Mouse (Mus musculus): ENCODE measurements around the gene Mmp28. TPM values are rescaled to one million over a fixed set of nuclear protein-coding genes. Genes with fewer than 3 reads are reported as not detected.

Gene Mmp28
- total RNA-seq, 2 experiments from 2014 or later = 2.9 to 4.0 TPM

- no peak for DNase-seq
Measured at GRCm38 (mm10) chr11:83447612-83448011, 15.3 kb downstream of the Mmp28 start.

- no peak for DNase-seq
Measured at GRCm38 (mm10) chr11:83445001-83445400, 17.9 kb downstream of the Mmp28 start.

DNA sequence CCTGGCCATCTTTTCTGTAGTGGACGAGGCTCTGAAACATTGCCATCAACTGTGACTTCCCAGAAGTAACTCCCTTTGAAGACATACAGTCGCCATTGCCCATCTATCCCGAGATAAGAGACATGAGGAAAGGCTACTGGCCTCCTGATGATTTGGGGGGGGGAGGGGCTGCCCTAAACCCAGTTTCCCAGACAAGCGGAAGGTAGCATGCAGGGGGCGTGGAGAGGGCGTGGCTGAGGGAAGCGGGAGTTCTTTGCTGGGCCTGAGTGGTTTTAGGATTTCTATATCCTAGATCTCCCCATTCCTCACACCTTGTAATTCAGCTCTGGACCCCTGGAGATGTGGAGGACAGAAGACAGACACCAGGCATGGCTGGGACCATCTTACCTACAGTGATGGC, 19.0 kb downstream of the Mmp28 start:
- DNase-seq = no peak

DNA sequence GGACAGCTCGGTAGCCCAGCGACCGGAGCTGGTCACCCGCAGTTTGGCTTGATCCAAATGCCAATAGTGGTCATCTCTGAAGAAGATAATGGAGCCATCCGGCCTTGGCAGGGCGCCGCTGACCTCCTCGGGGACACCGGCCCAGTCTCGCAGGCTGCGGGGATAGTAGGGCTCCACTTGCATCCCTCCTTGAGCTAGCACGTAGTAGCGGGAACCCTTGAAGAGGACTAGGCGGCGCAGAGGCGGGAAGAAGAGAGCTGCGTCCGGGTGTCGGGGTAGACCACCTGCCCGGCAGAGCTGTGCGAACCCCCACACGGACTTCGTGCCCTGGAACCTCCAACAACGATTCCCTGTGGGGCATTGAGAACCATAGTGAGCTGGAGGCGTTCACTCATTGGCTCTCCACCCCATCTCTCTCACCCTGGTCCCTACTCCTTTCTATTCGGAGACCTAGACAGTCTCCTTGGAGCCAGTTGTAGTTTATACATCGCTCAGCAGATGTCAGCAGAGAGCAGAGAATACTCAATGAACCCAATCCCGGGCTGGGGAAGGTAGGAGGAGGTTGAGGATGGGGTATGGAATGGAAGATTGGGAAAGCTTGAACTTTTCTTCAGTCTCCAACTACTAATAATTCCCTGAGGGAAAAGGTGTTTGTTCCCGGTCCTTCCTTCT, 20.1 kb downstream of the Mmp28 start:
- DNase-seq = peak in 1 of 2 experiments; percentile 77

DNA sequence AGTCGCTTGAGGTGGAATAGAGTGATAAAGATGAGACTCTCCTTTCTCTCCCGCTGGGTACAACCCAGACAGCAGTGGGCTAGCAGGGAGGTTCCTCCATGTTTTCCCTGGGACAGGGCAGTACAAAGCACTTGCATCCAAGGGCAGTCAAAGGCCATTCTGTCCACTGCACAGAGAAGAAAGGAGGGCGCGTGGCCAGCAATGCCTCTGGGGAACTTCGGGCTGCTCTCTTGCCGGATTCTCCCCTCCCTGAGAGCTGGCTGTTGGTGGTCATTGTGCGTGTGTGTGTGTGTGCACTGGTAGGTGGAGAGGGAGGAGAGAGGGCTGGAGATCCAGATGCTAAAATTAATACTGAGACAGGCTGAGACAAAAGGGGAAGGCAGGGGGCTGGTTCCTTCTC, 21.6 kb downstream of the Mmp28 start:
- DNase-seq = no peak

- peak; percentile 83 to 86 for DNase-seq
Measured at GRCm38 (mm10) chr11:83440081-83441064, 22.5 kb downstream of the Mmp28 start.

DNA sequence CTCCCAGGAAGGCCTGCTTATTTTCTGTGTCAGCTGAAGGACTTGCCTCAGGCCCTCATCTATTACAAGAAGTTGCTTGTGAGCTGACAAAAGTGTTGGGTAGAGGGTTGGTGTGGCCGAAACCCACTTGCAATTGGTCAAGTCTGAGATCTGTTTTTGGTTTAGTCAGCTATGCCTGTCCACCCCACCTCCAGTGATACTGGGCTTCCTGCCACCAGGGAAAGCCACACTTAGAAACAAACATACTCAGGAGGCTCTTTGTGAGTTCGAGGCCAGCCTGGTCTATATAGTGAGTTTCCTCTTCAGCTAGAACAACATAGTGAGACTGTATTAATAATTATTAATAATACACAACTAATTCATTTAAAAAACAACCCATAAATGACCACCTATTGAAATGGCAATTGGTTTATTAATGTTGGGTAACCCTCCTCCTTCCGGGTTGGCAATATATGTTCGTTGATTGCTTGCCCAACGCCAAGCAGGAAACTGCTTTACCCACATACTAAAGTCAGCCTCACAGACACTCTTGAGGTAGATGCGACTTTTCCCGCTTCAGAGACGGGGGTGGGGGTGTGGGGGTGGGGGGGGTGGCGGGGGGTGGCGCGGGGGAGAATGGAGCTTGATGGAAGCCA, 23.3 kb downstream of the Mmp28 start:
- no peak for DNase-seq

DNA sequence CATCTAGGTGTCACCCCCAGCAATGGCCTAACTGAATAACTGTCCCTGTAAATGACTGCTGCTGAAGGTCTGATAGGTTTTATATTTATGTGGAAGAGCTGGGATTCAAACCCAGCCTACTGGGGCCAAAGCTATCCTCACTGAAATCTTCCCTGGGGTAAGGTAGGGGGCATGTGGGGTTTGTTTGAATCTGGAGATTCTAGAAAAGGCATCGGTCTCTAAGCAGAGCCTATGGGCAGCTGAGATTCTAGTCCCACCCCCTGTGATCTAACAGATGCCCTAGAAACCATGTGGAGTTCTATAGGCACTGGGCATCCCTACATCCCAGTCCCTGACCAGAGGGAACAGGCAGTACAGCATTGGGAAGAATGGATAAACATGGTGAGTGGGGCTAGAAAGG, 25.5 kb downstream of the Mmp28 start, which contains the start of gene 1700020L24Rik:
Gene 1700020L24Rik, plus strand, starts transcription at position 301 of the 400 bp plus-strand sequence.
- DNase-seq = no peak

DNA sequence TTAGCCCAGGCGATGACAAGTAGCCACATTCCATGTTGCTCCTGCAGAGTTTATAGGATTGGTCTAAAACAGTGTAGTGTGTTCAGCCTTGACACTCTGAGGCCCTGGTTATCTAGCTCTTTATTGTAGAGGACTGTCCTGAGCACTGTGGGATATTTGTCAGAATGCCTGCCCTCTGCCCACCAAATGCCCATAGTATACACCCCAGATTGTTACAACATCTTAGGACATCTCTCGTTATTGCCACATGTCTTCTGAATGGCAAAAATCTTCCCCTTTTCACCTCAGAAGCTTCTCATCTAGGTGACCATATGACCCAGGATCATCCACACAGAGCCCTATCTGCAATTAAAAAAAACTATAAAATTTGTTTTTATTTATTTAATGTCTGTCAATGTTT, 30.3 kb downstream of the Mmp28 start:
- no peak for DNase-seq

DNA sequence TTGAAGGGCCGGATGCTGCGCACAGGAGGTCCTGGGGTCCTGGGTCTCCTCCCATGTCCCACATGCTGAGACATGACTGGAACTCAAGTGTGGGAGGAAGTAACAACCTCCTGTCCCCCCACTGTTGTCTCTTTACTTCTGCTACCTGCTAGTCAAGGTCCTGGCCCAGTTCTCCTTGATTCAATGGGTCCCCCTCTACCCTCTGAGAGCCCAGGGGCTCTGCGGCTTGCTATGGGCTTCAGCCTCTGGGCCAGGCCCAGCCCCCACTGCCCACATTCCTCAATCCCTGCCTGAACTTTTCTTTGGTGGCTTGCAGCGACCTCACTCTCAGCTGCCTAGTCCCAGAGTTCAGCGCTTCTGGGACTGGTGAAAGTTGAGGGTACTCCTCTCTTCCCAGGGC, 33.5 kb downstream of the Mmp28 start, which contains the start of gene Gas2l2:
Gene Gas2l2, minus strand, starts transcription at position 101 of the 400 bp plus-strand sequence.
- no peak for DNase-seq

- DNase-seq = no peak
Measured at GRCm38 (mm10) chr11:83426964-83427363, 35.9 kb downstream of the Mmp28 start.

DNA sequence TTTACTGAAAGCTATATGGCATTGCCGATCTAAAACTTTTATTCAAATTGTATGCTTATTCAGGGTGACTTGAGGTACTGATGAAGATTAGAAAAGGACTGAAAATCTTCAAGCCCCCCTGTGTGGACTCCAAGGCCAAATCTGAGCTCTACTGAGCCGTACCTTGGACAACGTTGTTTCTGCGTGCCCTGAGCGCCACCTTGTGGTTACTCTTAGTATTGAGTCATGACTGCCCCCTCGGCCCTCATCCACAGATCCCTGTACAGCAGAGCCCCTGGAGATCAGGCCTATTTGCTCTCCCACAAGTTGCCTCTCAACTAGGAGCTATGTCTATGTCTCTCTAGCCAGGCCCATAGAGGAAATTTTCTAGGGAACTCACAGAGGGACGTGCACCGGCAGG, 38.2 kb downstream of the Mmp28 start:
- peak; percentile 71 to 77 for DNase-seq

DNA sequence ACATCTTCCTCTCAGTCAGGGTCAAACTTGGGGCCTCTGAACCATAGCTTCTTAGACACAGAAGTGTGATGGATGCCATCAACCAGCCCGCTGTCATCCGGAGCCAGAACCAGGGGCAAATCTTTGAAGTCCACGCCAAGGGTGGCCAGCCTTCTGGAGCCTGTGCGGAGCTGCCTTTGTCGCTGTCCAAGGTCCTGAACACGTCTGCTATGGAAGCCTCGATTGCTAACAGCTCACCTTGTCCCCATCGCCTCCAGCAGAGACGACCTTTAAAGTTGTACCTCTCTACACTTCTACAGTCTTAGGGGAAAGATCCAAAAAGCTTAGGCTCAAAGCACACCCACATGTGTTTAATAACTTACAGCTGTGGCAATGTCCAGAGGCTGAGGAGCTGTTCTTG, 41.6 kb downstream of the Mmp28 start:
- no peak for DNase-seq

DNA sequence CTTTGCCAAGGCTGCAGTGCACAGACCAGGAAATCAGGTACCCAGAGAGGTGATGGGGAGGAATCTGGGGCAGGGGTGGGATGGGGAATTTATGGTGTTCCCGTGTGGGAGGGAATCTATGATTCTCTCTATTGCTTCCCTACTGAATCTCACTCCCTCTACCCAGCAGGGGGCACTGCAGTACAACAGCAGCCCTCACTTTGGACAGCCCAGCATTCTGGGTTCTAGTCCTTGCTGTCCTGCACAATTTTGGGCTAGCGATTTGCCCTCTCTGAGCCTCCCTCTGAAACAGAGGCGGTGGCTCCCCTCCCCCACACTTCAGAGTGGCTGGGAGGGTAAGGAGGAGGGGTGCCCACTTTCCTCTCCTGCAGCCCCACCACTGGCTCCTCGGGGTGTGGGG, 42.5 kb downstream of the Mmp28 start:
- DNase-seq = no peak

GRCm38 (mm10) chr11:83418566-83418965, 44.3 kb downstream of the Mmp28 start:
- peak in 1 of 2 experiments; percentile 55 for DNase-seq

GRCm38 (mm10) chr11:83417708-83418107, 45.2 kb downstream of the Mmp28 start:
- peak; percentile 49 to 56 for DNase-seq

GRCm38 (mm10) chr11:83417080-83417479, 45.8 kb downstream of the Mmp28 start:
- no peak for DNase-seq

DNA sequence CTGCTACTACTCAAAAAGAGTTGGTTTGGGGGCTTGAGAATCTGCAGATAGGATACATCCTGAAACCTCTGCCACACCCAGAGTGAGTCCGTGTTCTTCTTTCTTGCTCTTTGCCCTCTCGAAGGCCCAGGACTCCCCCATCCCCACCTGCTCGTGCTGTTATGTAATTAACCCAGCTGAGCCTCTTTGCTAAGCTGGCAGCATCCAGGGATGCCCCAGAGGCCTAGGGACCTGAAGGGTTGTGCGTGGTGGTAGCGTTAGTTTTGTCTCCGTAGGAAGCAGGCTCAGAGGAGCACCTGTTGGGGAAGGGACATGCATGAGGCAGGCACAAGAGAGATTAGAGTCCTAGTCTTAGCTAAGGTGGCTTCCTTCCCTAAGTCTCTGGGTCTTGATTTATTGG, 52.4 kb downstream of the Mmp28 start:
- DNase-seq = no peak

DNA sequence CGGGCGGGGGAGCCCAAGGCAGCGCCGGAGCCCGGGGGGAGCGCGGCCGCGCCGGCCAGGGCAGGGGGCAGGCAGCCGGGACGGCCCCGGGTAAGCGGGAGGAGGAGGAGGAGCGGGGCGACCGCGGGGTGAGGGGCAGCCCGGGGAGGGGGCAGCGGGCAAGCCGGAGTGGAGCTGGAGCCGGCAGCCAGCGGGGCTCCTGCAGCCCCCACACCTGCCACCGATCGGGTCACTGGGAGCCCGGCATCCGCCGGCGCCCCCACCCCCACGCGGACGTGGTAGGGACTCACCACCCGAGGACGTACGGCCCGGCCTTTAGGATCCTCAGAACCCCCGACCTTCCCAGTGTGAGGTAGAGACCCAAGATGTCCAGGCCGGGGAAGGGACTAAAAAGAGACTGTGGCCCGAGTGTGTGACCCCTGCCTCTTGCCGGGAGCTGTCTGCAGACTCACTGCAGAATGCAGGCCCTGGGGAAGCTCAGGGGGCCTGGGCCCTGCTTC, 53.0 kb downstream of the Mmp28 start:
- DNase-seq = no peak

GRCm38 (mm10) chr11:83409087-83409754, 53.6 kb downstream of the Mmp28 start, which contains the start of gene Rasl10b:
Rasl10b (plus strand) TSS chr11:83409137.
- peak in 1 of 2 experiments; percentile 42 for DNase-seq

- DNase-seq = no peak
Measured at GRCm38 (mm10) chr11:83408242-83408641, 54.6 kb downstream of the Mmp28 start.

GRCm38 (mm10) chr11:83406391-83406790, 56.5 kb downstream of the Mmp28 start:
- DNase-seq = no peak

All from layer of hippocampus, postnatal 36 days (tissue).